Mouse (Mus musculus) cerebellum, adult 2 months (tissue): ENCODE measurements at regions not wholly inside any gene's neighbourhood (a gene's known extent, or its start where the extent isn't known, plus 50 kb on each side); places are given as distances from the start of the nearest gene placed in this dataset.

Experiments used
- DNase-seq, 2 experiments: peaks; one replicate each; pipeline ENCODE4 v3.0.0; 2021
- H3K27ac ChIP-seq: fragments of 200-500 bp; 2 replicates; pipeline ENCODE4 v1.5.1; 2012; ENCODE audit warnings: low read length, control low read depth, inconsistent platforms; ENCODE audit not compliant: insufficient read depth
- H3K27me3 ChIP-seq: fragments of 200-500 bp; 2 replicates; pipeline ENCODE4 v1.6.1; 2012; ENCODE audit warnings: inconsistent platforms, mild to moderate bottlenecking, low read length, moderate library complexity; ENCODE audit not compliant: control insufficient read depth, insufficient read depth
- H3K4me1 ChIP-seq: fragments of 200-500 bp; 2 replicates; pipeline ENCODE4 v1.6.1; 2011; ENCODE audit warnings: low read length; ENCODE audit not compliant: control insufficient read depth, insufficient read depth
- H3K4me3 ChIP-seq: fragments of 200-500 bp; replicated peaks from 2 replicates; pipeline ENCODE3; 2011; ENCODE audit warnings: mild to moderate bottlenecking, low read depth, low read length, control low read depth; ENCODE audit not compliant: insufficient read depth
- CTCF ChIP-seq: fragments of 200-500 bp; IDR thresholded peaks from 2 replicates; pipeline ENCODE4 v1.5.1; 2011; ENCODE audit warnings: low read depth, mild to moderate bottlenecking, control low read depth, low read length, moderate library complexity, borderline replicate concordance; ENCODE audit not compliant: insufficient read depth
- POLR2A ChIP-seq: fragments of 200-500 bp; IDR thresholded peaks from 2 replicates; pipeline ENCODE4 v1.6.1; 2011; ENCODE audit warnings: low read length, control low read depth, borderline replicate concordance; ENCODE audit not compliant: insufficient read depth
- WGBS: fragments of 180-500 bp; shearing (Covaris S2); methylation state at CpG from one replicate; pipeline ENCODE4 v1.1.7; 2018; 5-methylcytosine and 5-hydroxymethylcytosine counted together

- TF ChIP-seq CTCF (no peak), POLR2A (no peak)
- H3K27ac ChIP-seq: no peak overlapping the region
- no peak overlapping the region for H3K4me3 ChIP-seq
- H3K4me1 ChIP-seq: no peaks in the 10 kb centered on the region
- 96% methylated on average over 8 of the region's 8 CpGs for WGBS
- no peak for DNase-seq
- no peaks in the 10 kb centered on the region for H3K27me3 ChIP-seq
Measured at GRCm38 (mm10) chr8:91907178-91907577, 105.3 kb upstream of the Irx3 start.

- WGBS: 22% methylated on average over 10 of the region's 10 CpGs
- no peak overlapping the region for H3K4me3 ChIP-seq
- H3K4me1 ChIP-seq: no peaks in the 10 kb centered on the region
- no peaks in the 10 kb centered on the region for H3K27me3 ChIP-seq
- no peak overlapping the region for H3K27ac ChIP-seq
- no peak for TF ChIP-seq CTCF
- TF ChIP-seq POLR2A: no peak
- DNase-seq: peak; percentile 21 to 29
Measured at GRCm38 (mm10) chr8:91901525-91902281, 99.8 kb upstream of the Irx3 start.

- TF ChIP-seq CTCF (no peak), POLR2A (no peak)
- DNase-seq: no peak
- 21% methylated on average over 7 of the region's 7 CpGs for WGBS
- Histone ChIP-seq H3K4me3 (no peak overlapping the region), H3K27ac (no peak overlapping the region), H3K4me1 (no peaks in the 10 kb centered on the region), H3K27me3 (no peaks in the 10 kb centered on the region)
Measured at GRCm38 (mm10) chr8:91899747-91900146, 97.9 kb upstream of the Irx3 start.

GRCm38 (mm10) chr8:91897381-91897780 lies 95.5 kb upstream of the Irx3 start:
- 83% methylated on average over 7 of the region's 7 CpGs for WGBS
- no peaks in the 10 kb centered on the region for H3K4me1 ChIP-seq
- H3K27me3 ChIP-seq: no peaks in the 10 kb centered on the region
- no peak overlapping the region for H3K27ac ChIP-seq
- no peak for DNase-seq
- TF ChIP-seq POLR2A: no peak
- no peak for TF ChIP-seq CTCF
- no peak overlapping the region for H3K4me3 ChIP-seq

- no peak for TF ChIP-seq CTCF
- no peak for TF ChIP-seq POLR2A
- H3K4me3 ChIP-seq: no peak overlapping the region
- H3K27me3 ChIP-seq: no peaks in the 10 kb centered on the region
- 70% methylated on average over 6 of the region's 6 CpGs for WGBS
- no peaks in the 10 kb centered on the region; the same call in 1 of the 2 replicates for H3K4me1 ChIP-seq
- no peak for DNase-seq
- no peak overlapping the region for H3K27ac ChIP-seq
Measured at GRCm38 (mm10) chr8:91895987-91896386, 94.1 kb upstream of the Irx3 start.

- no peak for DNase-seq
- no peak for TF ChIP-seq POLR2A
- 93% methylated on average over 2 of the region's 2 CpGs for WGBS
- Histone ChIP-seq H3K4me3 (no peak overlapping the region), H3K27me3 (no peaks in the 10 kb centered on the region), H3K27ac (no peak overlapping the region), H3K4me1 (no peaks in the 10 kb centered on the region)
Measured at GRCm38 (mm10) chr8:91884862-91885261, 83.0 kb upstream of the Irx3 start.

- H3K4me3 ChIP-seq: no peak overlapping the region
- 83% methylated on average over 3 of the region's 3 CpGs for WGBS
- H3K27ac ChIP-seq: no peak overlapping the region
- DNase-seq: no peak
- no peaks in the 10 kb centered on the region for H3K27me3 ChIP-seq
- H3K4me1 ChIP-seq: no peaks in the 10 kb centered on the region
- TF ChIP-seq POLR2A: no peak
Measured at GRCm38 (mm10) chr8:91884325-91884724, 82.5 kb upstream of the Irx3 start.

GRCm38 (mm10) chr8:91883012-91883411 lies 81.1 kb upstream of the Irx3 start:
- Histone ChIP-seq H3K27ac (no peak overlapping the region), H3K27me3 (no peaks in the 10 kb centered on the region), H3K4me3 (no peak overlapping the region), H3K4me1 (no peaks in the 10 kb centered on the region)
- WGBS: 91% methylated on average over 4 of the region's 4 CpGs
- TF ChIP-seq POLR2A: no peak
- no peak for TF ChIP-seq CTCF
- DNase-seq: no peak
